Mouse (Mus musculus) v-Abl transformed pro-B cells (cell line): ENCODE measurements around the gene Gm13276.
"Not testable (repeated sequence)": the region's sequence is repeated elsewhere in the genome, so short reads cannot be mapped to it uniquely, and the experiment has no call there.

Experiments used
- in situ Hi-C, 2 experiments: fragments of 400-800 bp; cut with MboI; formaldehyde crosslinking; loops; one replicate each; pipeline ENCODE4 v1.15.1; 2025; ENCODE audit not compliant: unreplicated experiment in 2 of 2

Gm13276 gene

GRCm38 (mm10) chr4:88785409-88785808, at the start of gene Gm13276:
Gene Gm13276, plus strand, starts transcription at chr4:88785709.
- in situ Hi-C loops: not testable (repeated sequence)

GRCm38 (mm10) chr4:88738480-88738879, 47.0 kb upstream of the Gm13276 start:
- in situ Hi-C loops: no loop called here

GRCm38 (mm10) chr4:88739036-88739435, 46.5 kb upstream of the Gm13276 start:
- in situ Hi-C loops: no loop called here

DNA sequence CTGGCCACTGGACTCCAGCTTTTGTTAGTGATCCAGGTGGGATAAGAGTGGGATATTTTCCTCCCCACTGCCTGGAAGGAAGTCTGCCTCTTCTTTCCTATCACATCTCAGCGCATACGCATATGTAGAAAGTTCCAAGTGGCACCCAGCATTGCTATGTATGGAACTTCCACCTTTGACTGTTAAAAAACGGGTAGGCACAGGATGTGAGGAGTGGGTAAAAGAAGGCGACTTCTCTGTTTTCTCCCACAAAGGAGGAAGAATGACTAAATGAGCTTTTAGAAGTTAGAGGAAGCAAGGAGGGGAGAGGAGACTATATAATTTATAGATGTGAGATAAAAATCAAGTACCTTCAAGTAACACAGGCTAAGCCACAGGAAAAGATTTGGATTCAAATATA, 44.1 kb upstream of the Gm13276 start:
- in situ Hi-C loops: no loop called here

DNA sequence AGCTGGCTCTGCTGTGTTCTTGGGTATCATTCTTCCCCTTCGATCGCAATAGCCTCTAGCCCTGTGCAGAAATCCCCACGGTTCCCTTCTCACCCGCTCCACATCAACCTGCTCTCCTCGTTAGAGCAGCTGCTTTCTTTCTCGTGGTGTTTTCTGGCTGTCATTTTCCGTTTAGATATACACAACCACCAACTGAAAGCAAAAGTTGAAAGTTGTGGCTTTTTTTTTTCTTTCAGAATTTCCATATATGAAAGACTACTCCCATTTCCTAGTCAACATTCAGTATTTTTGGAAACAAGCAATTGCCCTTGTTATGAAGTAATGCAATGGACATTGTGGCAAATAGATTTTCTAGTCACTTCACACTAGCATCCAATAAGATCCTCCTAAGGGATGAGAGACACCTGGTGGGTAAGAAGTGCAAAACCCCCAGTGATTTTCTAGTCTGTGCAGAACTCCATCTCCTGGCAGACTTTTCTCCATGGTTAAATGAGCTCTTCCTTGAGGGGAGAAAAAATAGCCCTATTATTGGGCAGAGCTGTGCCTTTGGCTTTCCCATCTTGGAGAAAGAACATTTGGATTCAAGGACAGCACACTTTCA, 42.6 kb upstream of the Gm13276 start:
- in situ Hi-C loops: no loop called here

- in situ Hi-C loops: no loop called here
These were observed 41.3 kb upstream of the Gm13276 start for GRCm38 (mm10) chr4:88744207-88744606.

DNA sequence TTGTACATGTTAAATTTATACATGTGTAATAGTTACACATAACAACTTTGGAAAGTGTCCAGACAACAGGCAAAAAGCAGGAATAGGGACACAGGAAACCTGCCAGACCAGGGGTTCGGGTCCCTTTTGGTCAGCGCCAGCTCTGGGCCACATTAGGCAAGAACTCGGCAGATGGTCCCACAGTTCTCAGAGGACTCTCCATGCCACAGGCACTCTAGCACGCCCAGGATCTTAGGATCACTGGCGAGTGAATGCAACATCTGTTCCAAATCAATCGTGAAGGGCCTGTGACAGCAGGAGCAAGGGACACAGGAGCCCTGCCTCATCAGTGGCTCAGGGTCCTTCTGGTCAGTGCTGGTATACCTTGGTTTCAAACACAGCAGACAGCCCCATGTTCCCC, 35.6 kb upstream of the Gm13276 start:
- in situ Hi-C loops: no loop called here

DNA sequence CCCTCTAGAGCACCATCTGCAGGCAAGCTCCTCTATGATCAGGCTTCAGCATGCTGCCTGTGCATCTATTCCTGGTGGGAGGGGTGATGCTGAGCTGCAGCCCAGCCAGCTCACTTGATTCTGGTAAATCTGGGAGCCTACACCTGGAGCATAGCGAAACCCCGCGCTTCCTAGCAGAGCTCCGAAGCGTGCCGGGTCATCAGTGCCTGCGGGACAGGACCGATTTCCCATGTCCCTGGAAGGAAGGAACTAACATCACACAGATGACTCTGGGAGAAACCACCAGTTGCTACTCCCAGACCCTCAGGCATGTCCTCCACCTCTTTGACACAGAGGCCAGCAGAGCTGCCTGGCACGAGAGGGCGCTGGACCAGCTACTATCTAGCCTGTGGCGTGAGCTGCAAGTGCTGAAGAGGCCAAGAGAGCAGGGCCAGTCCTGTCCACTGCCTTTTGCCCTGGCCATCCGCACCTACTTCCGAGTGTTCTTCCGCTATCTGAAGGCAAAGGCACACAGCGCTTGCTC, 30.6 kb upstream of the Gm13276 start, which contains the start of gene Gm13271:
TSS of gene Gm13271 (plus strand) at position 51 of the 523 bp plus-strand sequence.
- in situ Hi-C loops: not testable (repeated sequence)

- in situ Hi-C loops: not testable (repeated sequence)
These were observed 28.7 kb upstream of the Gm13276 start for GRCm38 (mm10) chr4:88756581-88757513.

DNA sequence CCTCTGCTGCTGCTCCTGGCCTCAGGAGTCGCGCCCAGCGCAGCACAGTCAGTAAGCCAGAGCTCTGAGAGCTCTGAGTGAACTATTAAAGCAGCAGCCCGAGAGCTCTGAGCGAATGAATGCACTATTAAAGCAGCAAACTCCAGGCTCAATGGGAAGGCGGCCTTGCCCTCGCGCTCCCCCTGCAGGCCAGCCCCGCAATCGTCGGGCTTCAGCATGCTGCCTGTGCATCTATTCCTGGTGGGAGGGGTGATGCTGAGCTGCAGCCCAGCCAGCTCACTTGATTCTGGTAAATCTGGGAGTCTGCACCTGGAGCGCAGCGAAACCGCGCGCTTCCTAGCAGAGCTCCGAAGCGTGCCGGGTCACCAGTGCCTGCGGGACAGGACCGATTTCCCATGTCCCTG, 27.9 kb upstream of the Gm13276 start:
- in situ Hi-C loops: not testable (repeated sequence)

DNA sequence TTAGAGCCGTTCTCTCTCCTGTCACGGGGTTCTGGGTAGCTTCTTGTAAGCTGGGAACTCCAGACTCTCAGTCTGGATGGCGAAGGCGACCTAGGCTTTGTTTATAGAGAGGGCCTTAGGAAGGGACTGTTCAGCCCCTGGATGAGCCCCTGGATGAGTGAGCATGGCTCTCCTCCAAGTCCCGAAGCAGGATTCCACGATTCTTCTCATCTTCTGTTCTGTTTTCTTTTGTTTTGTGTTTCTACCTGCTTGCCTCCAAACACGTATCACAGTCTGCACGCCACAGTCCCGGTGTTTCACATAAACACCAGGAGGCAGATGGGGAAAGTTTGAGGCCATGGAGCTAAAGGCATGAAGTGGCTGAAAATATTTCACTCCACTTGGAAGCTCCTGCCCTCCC, 26.8 kb upstream of the Gm13276 start:
- in situ Hi-C loops: not testable (repeated sequence)

DNA sequence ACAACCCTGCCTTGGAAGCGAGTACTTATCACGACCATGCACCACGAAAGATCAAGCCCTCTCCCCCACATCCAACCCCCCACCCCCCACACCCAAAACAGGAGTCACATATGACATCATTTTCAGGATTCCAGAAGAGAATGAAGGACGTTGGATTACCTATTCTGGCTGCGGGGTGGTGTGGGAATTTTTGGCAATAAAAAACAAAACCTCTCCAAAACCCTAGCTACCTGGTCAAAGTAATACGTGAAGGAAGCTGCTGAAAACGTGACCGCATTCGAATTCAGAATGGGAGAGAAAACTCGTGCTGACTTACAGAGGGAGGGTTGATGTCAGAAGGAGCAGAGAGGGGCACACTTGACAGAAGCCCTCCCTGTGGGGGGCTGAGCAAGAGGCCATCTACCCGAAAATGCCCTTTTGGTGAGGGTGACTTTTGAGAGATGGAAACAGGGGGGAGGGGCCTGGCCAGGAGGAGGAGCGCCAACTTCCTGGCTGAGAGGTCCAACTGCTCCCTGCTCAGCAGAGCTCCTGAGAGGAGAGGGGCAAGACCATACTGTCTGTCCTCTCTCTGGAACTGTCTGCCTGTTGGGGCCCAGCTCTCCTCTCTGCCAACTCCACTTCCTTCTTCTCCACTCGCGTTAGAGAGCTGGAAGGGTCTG, 25.8 kb upstream of the Gm13276 start, which contains the start of gene Gm13283:
TSS of gene Gm13283 (plus strand) at position 510 of the 659 bp plus-strand sequence.
- in situ Hi-C loops: not testable (repeated sequence)

DNA sequence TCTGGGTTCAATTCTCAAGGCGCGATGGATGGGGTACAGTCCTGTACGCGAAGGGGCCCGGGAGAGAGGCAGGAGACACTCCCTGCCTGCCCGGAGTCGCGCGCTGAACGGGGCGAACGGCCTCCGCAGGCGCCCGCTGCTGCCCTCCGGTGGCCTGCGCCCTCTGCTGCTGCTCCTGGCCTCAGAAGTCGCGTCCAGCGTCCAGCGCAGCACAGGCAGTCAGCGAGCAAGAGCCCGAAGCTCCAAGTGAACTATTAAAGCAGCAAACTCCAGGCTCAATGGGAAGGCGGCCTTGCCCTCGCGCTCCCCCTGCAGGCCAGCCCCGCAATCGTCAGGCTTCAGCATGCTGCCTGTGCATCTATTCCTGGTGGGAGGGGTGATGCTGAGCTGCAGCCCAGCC, 25.1 kb upstream of the Gm13276 start:
- in situ Hi-C loops: not testable (repeated sequence)

- in situ Hi-C loops: not testable (repeated sequence)
These were observed 23.7 kb upstream of the Gm13276 start for GRCm38 (mm10) chr4:88761776-88762175.

- in situ Hi-C loops: not testable (repeated sequence)
These were observed 23.2 kb upstream of the Gm13276 start for GRCm38 (mm10) chr4:88762341-88762740.

GRCm38 (mm10) chr4:88763384-88764018, 22.0 kb upstream of the Gm13276 start:
- in situ Hi-C loops: not testable (repeated sequence)

DNA sequence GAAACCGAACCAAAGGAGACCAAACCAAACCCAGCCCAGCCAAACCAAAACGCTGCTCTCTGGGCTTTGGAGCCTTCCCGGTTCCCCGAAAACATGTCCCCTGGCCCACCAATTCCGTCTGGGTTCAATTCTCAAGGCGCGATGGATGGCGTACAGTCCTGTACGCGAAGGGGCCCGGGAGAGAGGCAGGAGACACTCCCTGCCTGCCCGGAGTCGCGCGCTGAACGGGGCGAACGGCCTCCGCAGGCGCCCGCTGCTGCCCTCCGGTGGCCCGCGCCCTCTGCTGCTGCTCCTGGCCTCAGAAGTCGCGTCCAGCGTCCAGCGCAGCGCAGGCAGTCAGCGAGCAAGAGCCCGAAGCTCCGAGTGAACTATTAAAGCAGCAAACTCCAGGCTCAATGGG, 12.0 kb upstream of the Gm13276 start, which contains the start of gene Gm13290:
TSS of gene Gm13290 (plus strand) at position 301 of the 400 bp plus-strand sequence.
- in situ Hi-C loops: not testable (repeated sequence)

DNA sequence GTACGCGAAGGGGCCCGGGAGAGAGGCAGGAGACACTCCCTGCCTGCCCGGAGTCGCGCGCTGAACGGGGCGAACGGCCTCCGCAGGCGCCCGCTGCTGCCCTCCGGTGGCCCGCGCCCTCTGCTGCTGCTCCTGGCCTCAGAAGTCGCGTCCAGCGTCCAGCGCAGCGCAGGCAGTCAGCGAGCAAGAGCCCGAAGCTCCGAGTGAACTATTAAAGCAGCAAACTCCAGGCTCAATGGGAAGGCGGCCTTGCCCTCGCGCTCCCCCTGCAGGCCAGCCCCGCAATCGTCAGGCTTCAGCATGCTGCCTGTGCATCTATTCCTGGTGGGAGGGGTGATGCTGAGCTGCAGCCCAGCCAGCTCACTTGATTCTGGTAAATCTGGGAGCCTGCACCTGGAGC, 8.9 kb upstream of the Gm13276 start, which contains the start of gene Gm13289:
TSS of gene Gm13289 (plus strand) at position 301 of the 400 bp plus-strand sequence.
- in situ Hi-C loops: not testable (repeated sequence)

- in situ Hi-C loops: not testable (repeated sequence)
These were observed 6.0 kb upstream of the Gm13276 start, which contains the start of gene Gm13272 for GRCm38 (mm10) chr4:88779550-88779949. Gene Gm13272, plus strand, starts transcription at chr4:88779850.

DNA sequence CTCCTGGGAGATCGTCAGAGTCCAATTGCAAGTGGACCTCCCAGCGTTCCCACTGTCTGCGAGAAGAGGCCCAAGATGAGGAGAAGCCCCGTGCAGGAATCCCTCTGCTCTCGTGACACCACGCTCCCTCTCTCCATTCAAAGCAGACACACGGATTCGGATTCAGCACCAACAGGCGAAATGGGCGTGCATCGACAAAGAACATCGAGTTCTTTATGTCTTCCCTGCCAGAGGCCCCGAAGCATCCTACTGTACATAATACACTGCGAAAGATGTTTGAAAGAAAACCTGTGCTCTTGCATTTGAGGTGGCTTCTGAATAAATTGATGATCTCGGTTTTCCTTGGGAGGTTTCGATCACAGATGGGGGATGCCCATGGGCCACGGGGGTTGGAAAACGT, 5.2 kb upstream of the Gm13276 start:
- in situ Hi-C loops: not testable (repeated sequence)
